Mouse (Mus musculus): ENCODE data around the gene Gfpt1. TPM values are rescaled to one million over a fixed set of nuclear protein-coding genes. Genes with fewer than 3 reads are reported as not detected.

Gene Gfpt1
- polyA plus RNA-seq, 1 experiment: 13.4 TPM

GRCm38 (mm10) chr6:87121961-87122360, 79.3 kb downstream of the Gfpt1 start:
- H3K79me2 ChIP-seq (ENCODE audit: control insufficient read depth, insufficient read depth): no peaks in the 10 kb centered on the region
- no peak overlapping the region for H3K4me3 ChIP-seq
- no peaks in the 10 kb centered on the region for H3K36me3 ChIP-seq (ENCODE audit: control insufficient read depth, insufficient read depth)
- no peaks in the 10 kb centered on the region for H3K27me3 ChIP-seq (ENCODE audit: control insufficient read depth, insufficient read depth, insufficient read length)
- no peak overlapping the region for H3ac ChIP-seq (ENCODE audit: control insufficient read depth, insufficient read length)
- TF ChIP-seq POLR2AphosphoS2 (IDR thresholded peaks at IDR 0.05; ENCODE audit: insufficient read length, low read depth): no peak
- no peak for TF ChIP-seq TCF3 (IDR thresholded peaks at IDR 0.05; ENCODE audit: insufficient read length, low read depth)
- no peak for TF ChIP-seq REST (IDR thresholded peaks at IDR 0.05; ENCODE audit: insufficient read depth, insufficient read length)
- no peak for TF ChIP-seq CEBPB (IDR thresholded peaks at IDR 0.05; ENCODE audit: insufficient read depth, poor library complexity, severe bottlenecking)
- TF ChIP-seq SRF (IDR thresholded peaks at IDR 0.05; ENCODE audit: control insufficient read depth, insufficient read length, low read depth): no peak
- TF ChIP-seq TCF12 (IDR thresholded peaks at IDR 0.05; ENCODE audit: insufficient read depth, poor library complexity, severe bottlenecking): no peak
- no peak for TF ChIP-seq MYOD1 (IDR thresholded peaks at IDR 0.05; ENCODE audit: control insufficient read depth in 1 of 3, insufficient read length in 2 of 3, low read depth in 2 of 3)
- TF ChIP-seq MYOG (IDR thresholded peaks at IDR 0.05; ENCODE audit: control insufficient read depth in 1 of 3, insufficient read depth in 1 of 3, insufficient read length in 2 of 3, low read depth in 2 of 3): no peak
- TF ChIP-seq USF1 (IDR thresholded peaks at IDR 0.05; ENCODE audit: low read depth): no peak
- TF ChIP-seq MAX (IDR thresholded peaks at IDR 0.05; ENCODE audit: low read depth): no peak
- no peak for TF ChIP-seq POLR2A (IDR thresholded peaks at IDR 0.05; ENCODE audit: insufficient read length, low read depth)
- TF ChIP-seq E2F4 (IDR thresholded peaks at IDR 0.05; ENCODE audit: insufficient read depth): no peak
- H3K4me2 ChIP-seq (ENCODE audit: low read depth): no peak overlapping the region

- TF ChIP-seq POLR2A (IDR thresholded peaks at IDR 0.05; ENCODE audit: insufficient read length, low read depth) (no peak), MYOD1 (IDR thresholded peaks at IDR 0.05; ENCODE audit: control insufficient read depth in 1 of 3, insufficient read length in 2 of 3, low read depth in 2 of 3) (no peak), E2F4 (IDR thresholded peaks at IDR 0.05; ENCODE audit: insufficient read depth) (no peak), SRF (IDR thresholded peaks at IDR 0.05; ENCODE audit: control insufficient read depth, insufficient read length, low read depth) (no peak), POLR2AphosphoS2 (IDR thresholded peaks at IDR 0.05; ENCODE audit: insufficient read length, low read depth) (no peak), USF1 (IDR thresholded peaks at IDR 0.05; ENCODE audit: low read depth) (no peak), TCF3 (IDR thresholded peaks at IDR 0.05; ENCODE audit: insufficient read length, low read depth) (no peak), MAX (IDR thresholded peaks at IDR 0.05; ENCODE audit: low read depth) (no peak), MYOG (IDR thresholded peaks at IDR 0.05; ENCODE audit: control insufficient read depth in 1 of 3, insufficient read depth in 1 of 3, insufficient read length in 2 of 3, low read depth in 2 of 3) (no peak), TCF12 (IDR thresholded peaks at IDR 0.05; ENCODE audit: insufficient read depth, poor library complexity, severe bottlenecking) (no peak), REST (IDR thresholded peaks at IDR 0.05; ENCODE audit: insufficient read depth, insufficient read length) (no peak), CEBPB (IDR thresholded peaks at IDR 0.05; ENCODE audit: insufficient read depth, poor library complexity, severe bottlenecking) (no peak)
- Histone ChIP-seq H3ac (ENCODE audit: control insufficient read depth, insufficient read length) (no peak overlapping the region), H3K27me3 (ENCODE audit: control insufficient read depth, insufficient read depth, insufficient read length) (no peaks in the 10 kb centered on the region), H3K4me3 (no peak overlapping the region), H3K36me3 (ENCODE audit: control insufficient read depth, insufficient read depth) (no peaks in the 10 kb centered on the region), H3K4me2 (ENCODE audit: low read depth) (no peak overlapping the region), H3K79me2 (ENCODE audit: control insufficient read depth, insufficient read depth) (no peaks in the 10 kb centered on the region)
These were observed 80.8 kb downstream of the Gfpt1 start for GRCm38 (mm10) chr6:87123406-87123805.

GRCm38 (mm10) chr6:87123973-87124372, 81.3 kb downstream of the Gfpt1 start:
- no peak overlapping the region for H3K4me3 ChIP-seq
- H3K4me2 ChIP-seq (ENCODE audit: low read depth): no peak overlapping the region
- no peaks in the 10 kb centered on the region for H3K79me2 ChIP-seq (ENCODE audit: control insufficient read depth, insufficient read depth)
- TF ChIP-seq SRF (IDR thresholded peaks at IDR 0.05; ENCODE audit: control insufficient read depth, insufficient read length, low read depth): no peak
- no peak for TF ChIP-seq POLR2AphosphoS2 (IDR thresholded peaks at IDR 0.05; ENCODE audit: insufficient read length, low read depth)
- no peak for TF ChIP-seq CEBPB (IDR thresholded peaks at IDR 0.05; ENCODE audit: insufficient read depth, poor library complexity, severe bottlenecking)
- TF ChIP-seq MYOG (IDR thresholded peaks at IDR 0.05; ENCODE audit: control insufficient read depth in 1 of 3, insufficient read depth in 1 of 3, insufficient read length in 2 of 3, low read depth in 2 of 3): no peak
- TF ChIP-seq MYOD1 (IDR thresholded peaks at IDR 0.05; ENCODE audit: control insufficient read depth in 1 of 3, insufficient read length in 2 of 3, low read depth in 2 of 3): no peak
- no peak for TF ChIP-seq MAX (IDR thresholded peaks at IDR 0.05; ENCODE audit: low read depth)
- no peak for TF ChIP-seq USF1 (IDR thresholded peaks at IDR 0.05; ENCODE audit: low read depth)
- TF ChIP-seq REST (IDR thresholded peaks at IDR 0.05; ENCODE audit: insufficient read depth, insufficient read length): no peak
- TF ChIP-seq POLR2A (IDR thresholded peaks at IDR 0.05; ENCODE audit: insufficient read length, low read depth): no peak
- TF ChIP-seq E2F4 (IDR thresholded peaks at IDR 0.05; ENCODE audit: insufficient read depth): no peak
- no peak for TF ChIP-seq TCF12 (IDR thresholded peaks at IDR 0.05; ENCODE audit: insufficient read depth, poor library complexity, severe bottlenecking)
- no peak for TF ChIP-seq TCF3 (IDR thresholded peaks at IDR 0.05; ENCODE audit: insufficient read length, low read depth)
- no peaks in the 10 kb centered on the region for H3K27me3 ChIP-seq (ENCODE audit: control insufficient read depth, insufficient read depth, insufficient read length)
- no peak overlapping the region for H3ac ChIP-seq (ENCODE audit: control insufficient read depth, insufficient read length)
- H3K36me3 ChIP-seq (ENCODE audit: control insufficient read depth, insufficient read depth): no peaks in the 10 kb centered on the region

DNA sequence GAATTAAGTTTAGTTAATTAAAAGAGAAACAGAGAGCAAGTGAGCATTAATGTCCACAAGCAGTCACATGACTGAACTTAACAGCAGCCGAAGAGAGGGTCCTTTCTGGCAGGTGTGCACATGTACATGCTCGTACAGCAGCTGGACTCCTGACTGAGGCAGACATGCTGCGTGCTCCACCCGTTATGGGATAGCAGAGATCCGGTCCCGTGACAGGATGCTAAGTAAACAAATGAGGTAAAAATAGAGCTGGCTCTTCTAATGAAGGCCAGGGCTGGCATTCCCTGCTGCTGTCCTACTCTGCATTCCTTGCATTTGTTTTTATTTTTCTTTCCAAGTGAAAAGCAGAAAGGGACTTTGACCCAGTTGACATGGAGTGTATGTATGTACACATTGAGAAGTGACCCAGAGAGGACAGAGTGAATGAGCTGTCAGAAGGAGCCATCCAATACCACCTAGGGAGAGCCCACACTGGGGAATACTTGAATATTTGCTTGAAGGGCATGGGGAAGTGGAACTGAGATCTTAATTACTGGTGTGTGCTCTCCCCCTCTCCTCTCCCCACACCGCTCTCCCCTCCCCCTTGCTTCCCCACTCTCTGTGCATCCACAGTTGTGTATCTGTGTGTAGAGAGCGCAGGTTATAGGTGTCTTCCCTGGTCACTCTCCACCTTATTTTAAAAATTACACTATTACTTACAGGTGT, 84.6 kb downstream of the Gfpt1 start:
- H3K27me3 ChIP-seq (ENCODE audit: control insufficient read depth, insufficient read depth, insufficient read length): no peaks in the 10 kb centered on the region
- no peak overlapping the region for H3ac ChIP-seq (ENCODE audit: control insufficient read depth, insufficient read length)
- H3K36me3 ChIP-seq (ENCODE audit: control insufficient read depth, insufficient read depth): no peaks in the 10 kb centered on the region
- no peak overlapping the region for H3K4me3 ChIP-seq
- H3K4me2 ChIP-seq (ENCODE audit: low read depth): no peak overlapping the region
- no peak for TF ChIP-seq MAX (IDR thresholded peaks at IDR 0.05; ENCODE audit: low read depth)
- TF ChIP-seq TCF12 (IDR thresholded peaks at IDR 0.05; ENCODE audit: insufficient read depth, poor library complexity, severe bottlenecking): no peak
- no peak for TF ChIP-seq POLR2AphosphoS2 (IDR thresholded peaks at IDR 0.05; ENCODE audit: insufficient read length, low read depth)
- no peak for TF ChIP-seq POLR2A (IDR thresholded peaks at IDR 0.05; ENCODE audit: insufficient read length, low read depth)
- TF ChIP-seq MYOD1 (IDR thresholded peaks at IDR 0.05; ENCODE audit: control insufficient read depth in 1 of 3, insufficient read length in 2 of 3, low read depth in 2 of 3): peak in 1 of 3 experiments; percentile 48
- no peak for TF ChIP-seq SRF (IDR thresholded peaks at IDR 0.05; ENCODE audit: control insufficient read depth, insufficient read length, low read depth)
- no peak for TF ChIP-seq CEBPB (IDR thresholded peaks at IDR 0.05; ENCODE audit: insufficient read depth, poor library complexity, severe bottlenecking)
- TF ChIP-seq REST (IDR thresholded peaks at IDR 0.05; ENCODE audit: insufficient read depth, insufficient read length): no peak
- no peak for TF ChIP-seq MYOG (IDR thresholded peaks at IDR 0.05; ENCODE audit: control insufficient read depth in 1 of 3, insufficient read depth in 1 of 3, insufficient read length in 2 of 3, low read depth in 2 of 3)
- TF ChIP-seq E2F4 (IDR thresholded peaks at IDR 0.05; ENCODE audit: insufficient read depth): no peak
- peak; percentile 1 for TF ChIP-seq USF1 (IDR thresholded peaks at IDR 0.05; ENCODE audit: low read depth)
- no peak for TF ChIP-seq TCF3 (IDR thresholded peaks at IDR 0.05; ENCODE audit: insufficient read length, low read depth)
- no peaks in the 10 kb centered on the region for H3K79me2 ChIP-seq (ENCODE audit: control insufficient read depth, insufficient read depth)

Data from myocyte (in vitro differentiated cells).